Mouse (Mus musculus) erythroblast, embryonic 14.5 days (primary cell): ENCODE measurements around the gene Kcnk12. TPM values are rescaled to one million over a fixed set of nuclear protein-coding genes. Genes with fewer than 3 reads are reported as not detected.

ENCODE experiments used
- H3K27me3 ChIP-seq: 2 replicates; pipeline ENCODE4 v1.6.1; 2012; ENCODE audit warnings: inconsistent platforms; ENCODE audit not compliant: control insufficient read depth
- H3K36me3 ChIP-seq: 2 replicates; pipeline ENCODE4 v1.6.1; 2012; ENCODE audit warnings: mild to moderate bottlenecking, inconsistent platforms; ENCODE audit not compliant: control insufficient read depth
- H3K4me1 ChIP-seq: 2 replicates; pipeline ENCODE4 v1.6.1; 2012; ENCODE audit warnings: inconsistent platforms; ENCODE audit not compliant: control insufficient read depth
- H3K4me3 ChIP-seq: replicated peaks from 2 replicates; pipeline ENCODE3; 2012; ENCODE audit warnings: moderate library complexity, mild to moderate bottlenecking, inconsistent platforms
- H3K9me3 ChIP-seq: 2 replicates; pipeline ENCODE4 v1.6.1; 2012; ENCODE audit warnings: low read length, inconsistent platforms, mixed read lengths; ENCODE audit not compliant: control insufficient read depth
- GATA1 ChIP-seq: IDR thresholded peaks from 2 replicates; pipeline ENCODE4 v1.6.1; 2012; ENCODE audit warnings: low read length, inconsistent platforms, mixed read lengths
- TAL1 ChIP-seq: IDR thresholded peaks from 3 replicates; pipeline ENCODE4 v1.6.1; 2012; ENCODE audit warnings: low read length, inconsistent platforms, mixed read lengths
- polyA plus RNA-seq: library from polyadenylated mRNA; stranded (reverse); fragments of >175 nt; gene quantifications from 2 replicates; pipeline ENCODE4 v1.2.3, GENCODE M21; 2012

Kcnk12 gene
- polyA plus RNA-seq, 1 experiment = 0.05 TPM

DNA sequence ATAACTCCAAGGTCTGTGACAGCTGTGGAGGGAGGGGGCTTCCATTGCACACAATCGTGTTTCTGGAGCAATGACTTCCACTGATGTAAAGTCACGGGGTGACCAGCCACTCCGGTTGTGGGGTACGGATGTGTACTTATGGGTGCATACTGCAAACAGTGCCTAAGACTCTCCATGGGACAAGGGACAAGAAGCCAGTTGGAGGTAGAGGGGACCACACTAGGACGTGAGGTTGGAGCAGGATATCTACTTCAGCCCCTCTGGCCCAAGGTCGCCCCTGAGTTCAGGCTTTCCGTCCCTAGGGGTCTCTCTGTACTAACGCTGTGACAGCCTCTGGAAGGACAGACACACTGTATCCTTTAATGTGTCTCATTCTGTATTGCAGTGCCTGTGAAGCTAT, 63.3 kb downstream of the Kcnk12 start:
- no peaks in the 10 kb centered on the region for H3K4me1 ChIP-seq
- TF ChIP-seq TAL1 = no peak
- no peak for TF ChIP-seq GATA1
- H3K9me3 ChIP-seq = 0 out of 2 replicates have a peak, but pooled peaks cover 3% of the 10 kb centered on the region
- H3K27me3 ChIP-seq = no peaks in the 10 kb centered on the region
- no peaks in the 10 kb centered on the region for H3K36me3 ChIP-seq
- no peak overlapping the region for H3K4me3 ChIP-seq

- Histone ChIP-seq H3K36me3 (no peaks in the 10 kb centered on the region), H3K9me3 (0 out of 2 replicates have a peak, but pooled peaks cover 3% of the 10 kb centered on the region), H3K4me3 (no peak overlapping the region), H3K27me3 (no peaks in the 10 kb centered on the region), H3K4me1 (no peaks in the 10 kb centered on the region)
- TF ChIP-seq TAL1 = no peak
- TF ChIP-seq GATA1 = no peak
Observed at GRCm38 (mm10) chr17:87731962-87732361, 65.8 kb downstream of the Kcnk12 start.

GRCm38 (mm10) chr17:87726489-87727356, 71.1 kb downstream of the Kcnk12 start:
- H3K4me1 ChIP-seq = no peaks in the 10 kb centered on the region
- H3K27me3 ChIP-seq = no peaks in the 10 kb centered on the region
- peaks cover 37% of the 10 kb centered on the region for H3K36me3 ChIP-seq
- H3K4me3 ChIP-seq = no peak overlapping the region
- no peak for TF ChIP-seq GATA1
- H3K9me3 ChIP-seq = no peaks in the 10 kb centered on the region

DNA sequence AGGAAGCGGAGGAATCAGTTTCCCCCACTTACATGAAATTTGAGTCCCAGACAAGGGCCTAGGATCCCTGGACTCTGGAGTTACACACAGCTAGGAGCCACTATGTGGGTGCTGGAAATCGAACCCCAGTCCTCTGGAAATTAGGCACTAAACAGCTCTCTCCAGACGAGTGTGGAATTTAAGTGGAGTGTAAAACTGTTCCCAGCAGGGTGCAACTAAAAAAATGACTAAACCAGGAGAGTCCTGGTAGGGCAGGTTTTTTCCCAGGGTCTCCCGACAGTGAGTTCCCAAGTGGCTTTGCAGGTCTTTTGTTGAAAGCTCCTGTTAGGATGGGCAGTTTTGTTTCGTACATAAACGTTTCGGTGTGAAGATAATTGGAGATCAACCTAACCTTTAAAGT, 73.1 kb downstream of the Kcnk12 start:
- no peak for TF ChIP-seq TAL1
- TF ChIP-seq GATA1 = no peak
- Histone ChIP-seq H3K4me3 (no peak overlapping the region), H3K9me3 (no peaks in the 10 kb centered on the region), H3K4me1 (no peaks in the 10 kb centered on the region), H3K27me3 (no peaks in the 10 kb centered on the region), H3K36me3 (peaks cover 56% of the 10 kb centered on the region)

DNA sequence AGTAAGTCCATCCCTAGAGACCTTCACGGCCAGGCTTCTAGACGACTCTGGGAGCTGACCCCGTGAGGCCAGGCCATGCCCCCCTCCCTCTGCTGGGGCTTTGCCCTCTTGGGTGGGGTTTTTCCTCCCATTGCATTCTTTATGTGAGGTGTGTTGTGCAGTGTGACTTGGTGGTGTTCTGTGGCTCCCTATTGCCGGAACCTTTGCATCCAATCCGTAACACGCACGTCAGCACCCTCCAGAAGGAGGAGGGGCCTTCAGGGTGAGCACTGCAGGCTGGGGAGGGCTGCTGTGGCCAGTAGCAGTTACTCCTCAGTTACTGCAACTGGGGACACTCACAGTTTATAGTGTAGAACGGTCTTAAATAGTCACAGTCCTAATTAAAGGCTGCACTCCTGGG, 97.7 kb downstream of the Kcnk12 start:
- TF ChIP-seq GATA1 = no peak
- no peak for TF ChIP-seq TAL1
- Histone ChIP-seq H3K4me1 (no peaks in the 10 kb centered on the region), H3K4me3 (no peak overlapping the region), H3K36me3 (peaks cover 78% of the 10 kb centered on the region), H3K9me3 (no peaks in the 10 kb centered on the region), H3K27me3 (no peaks in the 10 kb centered on the region)

DNA sequence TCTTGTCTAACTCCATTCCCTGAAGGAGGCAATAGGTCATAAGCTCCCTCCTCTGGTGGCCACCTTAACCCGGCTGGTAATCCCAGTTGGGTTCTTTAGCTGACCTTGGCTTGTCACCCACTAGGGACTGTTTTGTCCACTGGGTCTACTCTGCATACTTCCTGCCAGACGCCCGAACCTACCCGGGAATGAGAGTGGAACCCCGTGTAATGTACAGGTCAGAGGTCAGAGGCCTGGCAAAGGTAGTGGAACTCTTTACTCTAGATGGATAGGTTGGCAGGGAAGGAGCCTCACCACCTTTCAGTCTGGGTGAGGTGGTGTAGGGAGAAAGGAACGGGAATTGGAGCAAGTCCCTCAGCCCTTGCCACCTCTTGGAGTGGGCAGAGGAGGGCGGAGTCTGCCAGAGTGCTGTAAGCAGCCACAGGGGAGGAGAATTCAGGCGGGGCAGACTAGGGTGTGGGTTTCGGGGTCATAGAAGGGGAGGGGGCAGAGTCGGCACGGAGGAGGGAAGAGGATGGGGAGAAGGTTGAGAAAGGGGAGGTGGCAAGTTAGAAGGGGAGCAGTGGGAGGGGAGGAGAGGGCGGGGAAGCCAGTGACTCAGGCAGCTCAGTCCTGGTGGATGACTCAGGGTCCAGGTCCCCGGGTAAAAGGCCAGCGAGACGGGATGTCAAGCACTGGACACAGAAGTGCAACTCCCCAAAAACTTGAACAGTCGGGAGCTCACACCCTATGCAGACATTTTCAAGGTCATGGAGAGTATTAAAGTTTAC, 98.6 kb downstream of the Kcnk12 start:
- Histone ChIP-seq H3K9me3 (no peaks in the 10 kb centered on the region), H3K36me3 (peaks cover 82% of the 10 kb centered on the region), H3K27me3 (no peaks in the 10 kb centered on the region), H3K4me3 (no peak overlapping the region), H3K4me1 (no peaks in the 10 kb centered on the region)
- no peak for TF ChIP-seq GATA1
- no peak for TF ChIP-seq TAL1

DNA sequence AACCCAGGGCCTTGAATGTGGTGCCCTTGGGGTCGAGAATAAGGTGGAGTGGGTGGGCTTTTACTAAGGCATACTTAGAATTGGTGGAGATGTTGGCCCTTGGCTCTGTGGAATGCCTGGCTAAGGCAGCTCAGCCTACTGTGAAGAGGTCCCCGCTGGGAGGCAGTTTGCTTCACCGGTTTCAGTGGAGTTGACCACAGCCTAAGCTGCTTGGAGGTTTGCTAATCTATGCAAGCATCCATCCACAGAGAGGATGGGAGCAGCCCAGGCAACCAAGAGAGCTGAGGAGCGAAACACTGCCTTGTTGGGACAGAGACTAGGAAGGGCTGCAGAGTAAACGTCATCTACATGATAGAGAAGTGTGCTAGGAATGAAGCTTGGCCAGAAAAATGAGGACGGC, 101.0 kb downstream of the Kcnk12 start:
- Histone ChIP-seq H3K4me1 (no peaks in the 10 kb centered on the region), H3K27me3 (no peaks in the 10 kb centered on the region), H3K4me3 (no peak overlapping the region), H3K9me3 (no peaks in the 10 kb centered on the region), H3K36me3 (peaks cover 86% of the 10 kb centered on the region)
- TF ChIP-seq TAL1 = no peak
- no peak for TF ChIP-seq GATA1

DNA sequence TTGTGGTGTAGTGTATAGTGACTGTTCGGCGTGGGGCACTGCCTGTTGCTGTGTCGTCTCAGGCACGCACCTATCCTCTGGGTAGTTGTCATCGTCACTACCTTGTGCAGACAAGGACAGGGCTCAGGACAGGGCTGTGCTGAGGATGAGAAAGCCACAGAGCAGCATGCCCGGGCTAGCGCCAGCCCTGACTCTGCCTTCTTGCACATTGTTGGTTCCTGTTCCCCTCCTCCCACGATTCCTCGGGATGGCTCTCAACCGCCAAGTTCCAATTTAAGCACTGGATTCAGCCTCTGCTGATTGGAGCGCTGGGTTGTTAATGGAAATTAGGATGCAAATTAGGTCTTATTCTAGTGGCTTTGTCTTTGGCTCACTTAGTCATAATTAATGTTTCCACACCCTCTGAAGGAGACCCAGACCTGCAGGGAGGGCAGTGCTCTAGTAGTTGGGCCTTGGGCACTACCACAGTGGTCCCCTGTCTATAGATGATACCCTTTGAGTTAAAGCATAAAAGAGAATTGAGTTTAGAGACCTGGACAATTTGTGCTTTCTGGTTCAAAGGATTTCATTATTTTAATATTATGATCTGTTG, 101.8 kb downstream of the Kcnk12 start:
- Histone ChIP-seq H3K9me3 (no peaks in the 10 kb centered on the region), H3K27me3 (no peaks in the 10 kb centered on the region), H3K4me3 (no peak overlapping the region), H3K4me1 (no peaks in the 10 kb centered on the region), H3K36me3 (peaks cover 86% of the 10 kb centered on the region)
- TF ChIP-seq GATA1 = no peak
- no peak for TF ChIP-seq TAL1

Other genes starting within 250 kb of the Kcnk12 start
- gene Epcam, start 162.0 kb downstream of the Kcnk12 start, polyA plus RNA-seq = not detected in 2 replicates
- 0.43 and 0.57 TPM in 2 replicates for gene Msh2, start 125.7 kb downstream of the Kcnk12 start, polyA plus RNA-seq
- not detected in 2 replicates for gene Rpl36-ps4, start 123.0 kb upstream of the Kcnk12 start, polyA plus RNA-seq
- 0.58 and 0.70 TPM in 2 replicates for gene Msh6, start 177.1 kb upstream of the Kcnk12 start, polyA plus RNA-seq